Mouse (Mus musculus) midbrain, embryonic 13.5 days (tissue): ENCODE measurements at regions not wholly inside any gene's neighbourhood (a gene's known extent, or its start where the extent isn't known, plus 50 kb on each side); places are given as distances from the start of the nearest gene placed in this dataset.
"Not testable (repeated sequence)": the region's sequence is repeated elsewhere in the genome, so short reads cannot be mapped to it uniquely, and the experiment has no call there.

ENCODE experiments used
- ATAC-seq: fragments of 200-750 bp; cut with Nextera tagmentation; 2 replicates; pipeline ENCODE4 v1.8.0; 2017; ENCODE audit warnings: mild to moderate bottlenecking, moderate TSS enrichment, moderate library complexity
- H3K27ac ChIP-seq: fragments of 300-500 bp; sonication (generic); 2 replicates; pipeline ENCODE4 v1.5.1; 2015; ENCODE audit warnings: inconsistent platforms, mild to moderate bottlenecking, moderate library complexity
- H3K27me3 ChIP-seq: fragments of 300-500 bp; sonication (generic); 2 replicates; pipeline ENCODE4 v1.6.1; 2015; ENCODE audit warnings: mild to moderate bottlenecking, inconsistent platforms
- H3K36me3 ChIP-seq: fragments of 300-500 bp; sonication (generic); 2 replicates; pipeline ENCODE4 v1.6.1; 2015; ENCODE audit warnings: mild to moderate bottlenecking, inconsistent platforms
- H3K4me1 ChIP-seq: fragments of 300-500 bp; sonication (generic); replicated peaks from 2 replicates; pipeline ENCODE4 v1.6.1; 2015; ENCODE audit warnings: inconsistent platforms
- H3K4me2 ChIP-seq: fragments of 300-500 bp; sonication (generic); replicated peaks from 2 replicates; pipeline ENCODE4 v1.6.1; 2015; ENCODE audit warnings: moderate library complexity, mild to moderate bottlenecking, inconsistent platforms
- H3K4me3 ChIP-seq: fragments of 300-500 bp; sonication (generic); replicated peaks from 2 replicates; pipeline ENCODE4 v1.5.1; 2015; ENCODE audit warnings: mild to moderate bottlenecking, inconsistent platforms
- H3K9ac ChIP-seq: fragments of 300-500 bp; sonication (generic); replicated peaks from 2 replicates; pipeline ENCODE4 v1.6.1; 2015; ENCODE audit warnings: mild to moderate bottlenecking, inconsistent platforms
- H3K9me3 ChIP-seq: fragments of 300-500 bp; sonication (generic); 2 replicates; pipeline ENCODE4 v1.6.1; 2016; ENCODE audit warnings: mild to moderate bottlenecking, inconsistent platforms
- WGBS: fragments of 180-500 bp; shearing (Covaris S2); methylation state at CpG from one replicate; pipeline ENCODE4 v1.1.7; 2015; 5-methylcytosine and 5-hydroxymethylcytosine counted together

- H3K36me3 ChIP-seq = no peaks in the 10 kb centered on the region
- WGBS = 65% methylated on average over 1 of the region's 1 CpGs
- H3K4me1 ChIP-seq = no peaks in the 10 kb centered on the region
- H3K27ac ChIP-seq = no peak overlapping the region
- ATAC-seq = no peak
- no peaks in the 10 kb centered on the region for H3K27me3 ChIP-seq
- no peak overlapping the region for H3K9ac ChIP-seq
- no peak overlapping the region for H3K4me3 ChIP-seq
- H3K9me3 ChIP-seq = no peaks in the 10 kb centered on the region
- no peak overlapping the region for H3K4me2 ChIP-seq
These were observed 122.0 kb upstream of the Mettl15 start for GRCm38 (mm10) chr2:109402556-109402955.

GRCm38 (mm10) chr2:109404262-109404661 is 123.7 kb upstream of the Mettl15 start:
- Histone ChIP-seq H3K27ac (no peak overlapping the region), H3K4me2 (no peak overlapping the region), H3K4me3 (no peak overlapping the region), H3K9ac (no peak overlapping the region), H3K36me3 (no peaks in the 10 kb centered on the region), H3K27me3 (no peaks in the 10 kb centered on the region), H3K4me1 (no peaks in the 10 kb centered on the region), H3K9me3 (no peaks in the 10 kb centered on the region)
- WGBS = 83% methylated on average over 3 of the region's 3 CpGs
- ATAC-seq = no peak

GRCm38 (mm10) chr2:109406591-109407079 is 126.1 kb upstream of the Mettl15 start:
- H3K4me2 ChIP-seq = no peak overlapping the region
- no peak overlapping the region for H3K9ac ChIP-seq
- H3K27ac ChIP-seq = no peak overlapping the region
- no peak for ATAC-seq
- H3K4me3 ChIP-seq = no peak overlapping the region
- WGBS = 82% methylated on average over 7 of the region's 7 CpGs
- H3K9me3 ChIP-seq = no peaks in the 10 kb centered on the region
- no peaks in the 10 kb centered on the region for H3K27me3 ChIP-seq
- H3K36me3 ChIP-seq = no peaks in the 10 kb centered on the region
- H3K4me1 ChIP-seq = no peaks in the 10 kb centered on the region

DNA sequence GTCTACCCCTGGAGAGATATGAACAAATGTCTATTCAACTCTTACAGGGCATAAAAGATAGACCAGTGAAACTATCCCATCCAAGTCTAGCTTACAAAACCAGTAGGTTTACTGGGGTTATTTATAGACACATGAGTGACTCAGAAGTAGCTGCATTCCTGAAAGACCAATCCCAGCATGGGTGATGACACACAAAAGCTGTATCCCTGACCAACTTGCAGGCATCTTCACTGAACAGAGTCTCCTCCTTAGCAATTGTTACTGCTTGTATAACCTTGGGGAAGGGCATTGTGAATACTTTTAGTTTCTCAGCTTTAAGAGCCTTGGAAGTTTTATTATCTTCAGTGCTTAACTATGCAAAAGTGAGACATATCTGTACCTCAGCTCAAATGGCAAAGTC is 139.6 kb upstream of the Mettl15 start:
- no peak for ATAC-seq
- no peak overlapping the region for H3K27ac ChIP-seq
- H3K4me1 ChIP-seq = no peaks in the 10 kb centered on the region
- no peaks in the 10 kb centered on the region for H3K27me3 ChIP-seq
- no peaks in the 10 kb centered on the region for H3K9me3 ChIP-seq
- no peak overlapping the region for H3K4me2 ChIP-seq
- H3K4me3 ChIP-seq = no peak overlapping the region
- no peak overlapping the region for H3K9ac ChIP-seq
- no peaks in the 10 kb centered on the region for H3K36me3 ChIP-seq

DNA sequence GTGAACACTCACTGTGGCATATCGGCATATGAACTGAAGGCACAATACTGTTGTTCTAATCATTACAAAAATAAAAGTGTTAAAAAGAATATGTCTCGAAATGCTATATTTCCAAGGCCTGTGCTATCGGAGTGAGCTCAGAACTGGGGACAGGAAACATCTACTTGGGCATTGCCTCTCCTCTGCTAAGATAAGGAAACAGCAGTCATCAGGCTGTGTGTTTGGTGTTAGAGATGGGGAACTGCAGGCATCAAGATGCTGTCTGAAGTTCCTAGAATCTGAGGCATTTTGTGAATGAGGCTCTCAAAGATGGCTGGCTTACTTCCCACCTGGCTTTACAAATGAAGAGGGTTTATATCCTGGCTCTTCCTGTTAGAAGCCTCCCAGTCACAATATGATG is 150.6 kb upstream of the Mettl15 start:
- Histone ChIP-seq H3K36me3 (no peaks in the 10 kb centered on the region), H3K4me2 (no peak overlapping the region), H3K4me1 (no peaks in the 10 kb centered on the region), H3K27me3 (no peaks in the 10 kb centered on the region), H3K4me3 (no peak overlapping the region), H3K9ac (no peak overlapping the region), H3K27ac (no peak overlapping the region), H3K9me3 (no peaks in the 10 kb centered on the region)
- ATAC-seq = no peak
- 96% methylated on average over 3 of the region's 3 CpGs for WGBS

- no peak overlapping the region for H3K9ac ChIP-seq
- WGBS = 37% methylated on average over 3 of the region's 3 CpGs
- no peak overlapping the region for H3K4me3 ChIP-seq
These were observed 162.1 kb upstream of the Mettl15 start for GRCm38 (mm10) chr2:109442551-109443120.

GRCm38 (mm10) chr2:109443521-109444066 is 163.0 kb upstream of the Mettl15 start:
- Histone ChIP-seq H3K27me3 (no peaks in the 10 kb centered on the region), H3K4me3 (no peak overlapping the region), H3K4me1 (no peaks in the 10 kb centered on the region), H3K27ac (no peak overlapping the region), H3K36me3 (no peaks in the 10 kb centered on the region), H3K9me3 (no peaks in the 10 kb centered on the region), H3K4me2 (no peak overlapping the region), H3K9ac (no peak overlapping the region)
- 79% methylated on average over 3 of the region's 3 CpGs for WGBS
- ATAC-seq = no peak

More at GRCm38 (mm10) chr2:109442551-109443120, 162.1 kb upstream of the Mettl15 start:
- Histone ChIP-seq H3K9me3 (no peaks in the 10 kb centered on the region), H3K36me3 (no peaks in the 10 kb centered on the region), H3K27me3 (no peaks in the 10 kb centered on the region), H3K4me1 (no peaks in the 10 kb centered on the region), H3K27ac (no peak overlapping the region), H3K4me2 (no peak overlapping the region)
- no peak for ATAC-seq

DNA sequence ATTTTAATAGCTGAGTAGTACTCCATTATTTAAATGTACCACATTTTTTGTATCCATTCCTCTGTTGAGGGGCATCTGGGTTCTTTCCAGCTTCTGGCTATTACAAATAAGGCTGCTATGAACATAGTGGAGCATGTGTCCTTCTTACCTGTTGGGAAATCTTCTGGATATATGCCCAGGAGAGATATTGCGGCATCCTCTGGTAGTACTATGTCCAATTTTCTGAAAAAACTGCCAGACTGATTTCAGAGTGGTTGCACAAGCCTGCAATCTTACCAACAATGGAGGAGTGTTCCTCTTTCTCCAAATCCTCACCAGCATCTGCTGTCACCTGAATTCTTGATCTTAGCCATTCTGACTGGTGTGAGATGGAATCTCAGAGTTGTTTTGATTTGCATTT is 181.7 kb upstream of the Mettl15 start:
- not testable (repeated sequence) for ATAC-seq, H3K9me3 ChIP-seq, H3K27me3 ChIP-seq, H3K4me3 ChIP-seq, H3K4me2 ChIP-seq, H3K27ac ChIP-seq, H3K9ac ChIP-seq, H3K36me3 ChIP-seq, H3K4me1 ChIP-seq
- WGBS = 92% methylated on average over 1 of the region's 1 CpGs

DNA sequence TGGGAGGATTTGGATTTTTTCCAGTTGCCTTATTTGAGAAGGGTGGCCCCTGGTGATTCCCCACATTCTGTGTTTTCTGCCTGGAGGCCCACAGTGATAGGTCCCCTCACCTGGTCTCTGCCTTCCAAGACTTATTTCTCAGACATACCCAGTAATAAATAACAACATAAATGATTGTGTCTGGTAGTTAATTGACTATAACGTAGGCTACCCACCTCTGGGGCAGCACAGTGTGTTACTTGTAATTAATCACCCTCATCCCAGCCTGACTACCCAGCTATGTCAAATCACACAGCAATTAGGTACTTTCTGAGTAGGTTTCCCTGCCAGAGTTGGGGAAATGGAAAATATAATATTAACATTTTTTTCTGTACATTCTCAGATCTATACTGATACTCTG is 190.2 kb upstream of the Bdnf start:
- Histone ChIP-seq H3K9me3 (no peaks in the 10 kb centered on the region), H3K4me1 (no peaks in the 10 kb centered on the region), H3K4me3 (no peak overlapping the region), H3K27me3 (no peaks in the 10 kb centered on the region), H3K4me2 (no peak overlapping the region), H3K9ac (no peak overlapping the region), H3K27ac (no peak overlapping the region), H3K36me3 (no peaks in the 10 kb centered on the region)
- ATAC-seq = no peak
- 82% methylated on average over 1 of the region's 1 CpGs for WGBS

GRCm38 (mm10) chr2:109487591-109487990 is 186.9 kb upstream of the Bdnf start:
- Histone ChIP-seq H3K27ac (no peak overlapping the region), H3K4me1 (no peaks in the 10 kb centered on the region), H3K9ac (no peak overlapping the region), H3K27me3 (no peaks in the 10 kb centered on the region), H3K9me3 (no peaks in the 10 kb centered on the region), H3K36me3 (no peaks in the 10 kb centered on the region), H3K4me2 (no peak overlapping the region), H3K4me3 (no peak overlapping the region)
- 84% methylated on average over 1 of the region's 1 CpGs for WGBS
- ATAC-seq = no peak

DNA sequence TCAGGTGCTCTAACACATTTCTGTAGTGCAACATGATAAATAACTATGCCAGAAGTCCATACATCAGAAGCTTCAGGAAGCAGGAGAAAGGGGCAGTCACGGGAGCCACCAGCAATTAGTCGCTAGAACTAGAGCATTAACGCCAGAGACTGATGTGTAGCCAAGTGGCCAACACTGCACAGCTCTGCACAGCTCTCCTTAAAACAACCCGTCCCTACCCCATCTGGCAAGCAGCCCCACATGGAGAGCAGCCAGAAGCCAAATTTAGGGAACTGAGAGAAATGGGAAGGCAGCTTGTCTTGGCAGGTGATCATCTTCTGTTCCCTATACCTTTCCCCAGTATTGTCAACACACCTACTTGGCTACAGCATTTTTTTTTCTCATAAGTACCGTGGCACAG is 172.3 kb upstream of the Bdnf start:
- Histone ChIP-seq H3K27me3 (no peaks in the 10 kb centered on the region), H3K4me3 (no peak overlapping the region), H3K9me3 (no peaks in the 10 kb centered on the region), H3K9ac (no peak overlapping the region), H3K36me3 (no peaks in the 10 kb centered on the region), H3K4me1 (no peaks in the 10 kb centered on the region), H3K4me2 (no peak overlapping the region), H3K27ac (no peak overlapping the region)
- no peak for ATAC-seq
- WGBS = 81% methylated on average over 5 of the region's 5 CpGs

DNA sequence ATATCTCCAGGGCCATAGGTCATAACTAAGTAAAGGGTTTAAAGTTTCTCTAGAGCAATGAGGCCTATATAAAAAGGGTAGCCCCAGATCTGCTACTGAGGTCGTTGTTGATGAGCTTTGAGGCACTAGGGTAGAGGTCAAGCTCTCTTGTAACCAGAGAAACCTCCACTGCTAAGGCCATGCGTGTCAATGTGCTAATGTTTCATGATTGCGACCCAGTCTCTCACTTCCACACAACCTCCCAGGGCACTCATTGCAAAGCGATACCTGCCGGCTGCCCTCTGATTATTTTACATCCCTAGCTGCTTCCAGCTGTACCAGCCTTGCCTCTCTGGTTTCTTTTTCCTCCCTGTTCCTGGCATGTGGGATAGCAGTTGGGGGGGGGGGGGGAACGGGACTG is 169.6 kb upstream of the Bdnf start:
- H3K9ac ChIP-seq = no peak overlapping the region
- H3K36me3 ChIP-seq = no peaks in the 10 kb centered on the region
- H3K9me3 ChIP-seq = no peaks in the 10 kb centered on the region
- no peaks in the 10 kb centered on the region for H3K27me3 ChIP-seq
- H3K4me2 ChIP-seq = no peak overlapping the region
- WGBS = 80% methylated on average over 6 of the region's 6 CpGs
- no peak overlapping the region for H3K27ac ChIP-seq
- ATAC-seq = no peak
- no peak overlapping the region for H3K4me3 ChIP-seq
- H3K4me1 ChIP-seq = no peaks in the 10 kb centered on the region
